Mouse (Mus musculus) small intestine, adult 2 months (tissue): ENCODE measurements around the gene Ttc1.
A peak's percentile ranks its signal among the peaks of the same experiment; 100 is the strongest.

Source experiments
- CTCF ChIP-seq: fragments of 200-500 bp; IDR thresholded peaks from 2 replicates; pipeline ENCODE4 v1.5.1; 2012; ENCODE audit warnings: low read depth, mild to moderate bottlenecking, control low read depth, inconsistent platforms, low read length, moderate library complexity, mixed read lengths; ENCODE audit not compliant: insufficient replicate concordance, insufficient read length; ENCODE audit errors: extremely low read depth
- POLR2A ChIP-seq: fragments of 200-500 bp; IDR thresholded peaks from 2 replicates; pipeline ENCODE4 v1.6.1; 2012; ENCODE audit warnings: low read depth, mild to moderate bottlenecking, control low read depth, inconsistent platforms, low read length, moderate library complexity

DNA sequence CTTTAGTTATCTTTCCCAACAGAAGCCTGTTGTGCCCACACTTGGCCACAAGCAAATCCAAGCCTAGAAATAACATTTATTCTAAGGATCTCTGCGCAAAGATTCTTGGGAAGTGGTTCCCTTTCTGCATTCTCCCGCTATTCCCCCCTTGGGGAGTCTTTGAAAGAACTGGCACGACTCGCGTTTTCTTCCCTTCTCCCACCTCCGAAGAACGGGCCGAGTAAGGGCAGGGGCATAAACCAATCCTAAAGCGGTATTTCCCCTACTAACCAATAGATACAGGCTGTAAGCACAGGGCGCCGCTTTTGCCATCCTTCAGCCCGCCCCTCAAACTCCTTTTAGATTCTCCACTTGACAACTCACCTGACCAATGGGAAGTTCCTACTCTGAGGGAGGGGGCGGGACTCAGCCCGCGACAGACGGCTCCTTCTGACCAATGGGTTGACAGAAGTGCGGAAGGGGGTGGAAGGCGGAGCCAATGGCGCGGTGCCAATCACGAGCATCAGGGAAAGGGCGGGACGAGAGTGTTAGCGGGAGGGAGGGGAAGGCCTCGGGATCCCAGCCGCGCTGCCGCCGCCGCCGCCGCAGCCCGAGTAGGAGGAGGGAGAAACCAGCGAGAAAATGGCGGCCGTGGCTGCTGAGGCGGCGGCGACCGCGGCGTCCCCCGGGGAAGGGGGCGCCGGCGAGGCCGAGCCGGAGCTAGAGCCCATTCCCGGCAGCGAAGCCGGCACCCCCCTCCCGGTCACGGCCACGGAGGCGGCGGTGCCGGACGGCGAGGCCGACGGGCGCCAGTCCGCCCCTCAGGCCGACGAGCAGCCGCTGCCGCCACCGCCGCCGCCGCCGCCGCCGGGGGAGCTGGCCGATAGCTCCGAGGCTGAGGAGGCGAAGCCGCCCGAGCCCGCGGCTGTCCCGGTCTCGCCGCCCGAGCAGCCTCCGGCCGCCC lies 66.1 kb downstream of the Ttc1 start, which contains the start of gene Pwwp2a:
- TF ChIP-seq CTCF (no peak), POLR2A (peak; percentile 61)
